Mouse (Mus musculus) stomach, embryonic 16.5 days (tissue): Measurements from ENCODE around the gene Slc30a7. TPM values are rescaled to one million over a fixed set of nuclear protein-coding genes. Genes with fewer than 3 reads are reported as not detected.

Experiments used
- ATAC-seq: fragments of 200-750 bp; cut with Nextera tagmentation; 2 replicates; pipeline ENCODE4 v1.8.0; 2017; ENCODE audit warnings: moderate number of reproducible peaks, moderate TSS enrichment; ENCODE audit not compliant: insufficient read depth, low FRiP score
- H3K27ac ChIP-seq: fragments of 300-500 bp; sonication (generic); 2 replicates; pipeline ENCODE4 v1.5.1; 2014; ENCODE audit warnings: low read length
- H3K27me3 ChIP-seq: fragments of 300-500 bp; sonication (generic); 2 replicates; pipeline ENCODE4 v1.6.1; 2014; ENCODE audit warnings: low read length, control low read depth, mixed read lengths; ENCODE audit not compliant: control insufficient read depth, insufficient read depth
- H3K36me3 ChIP-seq: fragments of 300-500 bp; sonication (generic); 2 replicates; pipeline ENCODE4 v1.6.1; 2014; ENCODE audit warnings: low read length; ENCODE audit not compliant: control insufficient read depth, insufficient read depth
- H3K4me1 ChIP-seq: fragments of 300-500 bp; sonication (generic); 2 replicates; pipeline ENCODE4 v1.6.1; 2014; ENCODE audit warnings: low read length, control low read depth, mixed read lengths; ENCODE audit not compliant: control insufficient read depth, insufficient read depth
- H3K4me2 ChIP-seq: fragments of 300-500 bp; sonication (generic); 2 replicates; pipeline ENCODE4 v1.6.1; 2014; ENCODE audit warnings: low read depth, low read length, mixed read lengths
- H3K4me3 ChIP-seq: fragments of 300-500 bp; sonication (generic); replicated peaks from 2 replicates; pipeline ENCODE4 v1.5.1; 2014; ENCODE audit warnings: mild to moderate bottlenecking, low read length
- H3K9ac ChIP-seq: fragments of 300-500 bp; sonication (generic); 2 replicates; pipeline ENCODE4 v1.6.1; 2014; ENCODE audit warnings: low read length
- H3K9me3 ChIP-seq: fragments of 300-500 bp; sonication (generic); replicated peaks from 2 replicates; pipeline ENCODE4 v1.6.1; 2016; ENCODE audit warnings: low read length, control low read depth; ENCODE audit not compliant: control insufficient read depth
- WGBS: fragments of 180-500 bp; shearing (Covaris S2); extraction: QIAGEN DNeasy Blood & Tissue Kit; methylation state at CpG from one replicate; pipeline ENCODE4 v1.1.7; 2014; 5-methylcytosine and 5-hydroxymethylcytosine counted together
- polyA plus RNA-seq: library from polyadenylated mRNA; unstranded; fragments of >200 nt; fragmentation: Nextera tagmentation; extraction: Ambion mirVana; gene quantifications from 2 replicates; pipeline ENCODE4 v1.2.1, GENCODE M21; 2015

Gene Slc30a7
- polyA plus RNA-seq, 1 experiment from 2014 or later, result 43.1 TPM

DNA sequence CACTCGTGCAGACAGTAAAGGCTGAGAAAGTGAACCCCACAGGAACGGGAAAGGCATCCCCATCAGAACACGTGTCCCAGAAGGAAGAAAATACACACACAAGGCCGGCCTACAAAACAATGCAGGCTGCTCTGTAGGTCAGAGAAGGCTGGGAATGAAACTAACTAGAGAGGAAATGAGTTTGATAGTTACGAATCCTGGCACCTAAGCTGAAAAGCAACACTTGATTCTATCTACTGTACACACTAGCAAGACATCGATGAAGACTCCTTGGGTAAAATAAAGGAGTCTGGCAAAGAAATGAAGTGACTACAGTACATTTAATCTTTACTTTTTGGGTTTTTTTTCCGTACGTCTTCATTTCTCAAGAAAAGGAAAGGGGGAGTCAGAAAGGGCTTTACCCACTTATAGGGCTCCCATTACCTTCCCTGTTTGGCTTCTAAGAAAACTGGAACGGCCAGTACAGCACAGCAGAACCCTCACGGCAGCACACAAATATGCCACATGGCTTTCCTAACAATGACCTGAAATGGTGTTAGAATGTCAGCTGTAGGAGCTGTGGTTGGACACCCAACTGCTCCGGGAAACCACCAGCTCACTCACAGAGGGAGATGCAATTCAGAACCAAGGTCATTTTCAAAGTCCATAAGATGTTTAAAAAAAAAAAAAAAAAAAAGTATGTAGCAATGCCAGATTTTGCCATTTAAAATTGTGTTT is 45.7 kb downstream of the Slc30a7 start:
- Histone ChIP-seq H3K27me3 (no peaks in the 10 kb centered on the region), H3K27ac (no peak overlapping the region), H3K36me3 (peaks cover 5% of the 10 kb centered on the region), H3K4me1 (no peaks in the 10 kb centered on the region), H3K9me3 (no peaks in the 10 kb centered on the region), H3K4me2 (no peak overlapping the region), H3K4me3 (no peak overlapping the region), H3K9ac (no peak overlapping the region)
- ATAC-seq, result no peak
- WGBS, result 84% methylated on average over 11 of the region's 11 CpGs

DNA sequence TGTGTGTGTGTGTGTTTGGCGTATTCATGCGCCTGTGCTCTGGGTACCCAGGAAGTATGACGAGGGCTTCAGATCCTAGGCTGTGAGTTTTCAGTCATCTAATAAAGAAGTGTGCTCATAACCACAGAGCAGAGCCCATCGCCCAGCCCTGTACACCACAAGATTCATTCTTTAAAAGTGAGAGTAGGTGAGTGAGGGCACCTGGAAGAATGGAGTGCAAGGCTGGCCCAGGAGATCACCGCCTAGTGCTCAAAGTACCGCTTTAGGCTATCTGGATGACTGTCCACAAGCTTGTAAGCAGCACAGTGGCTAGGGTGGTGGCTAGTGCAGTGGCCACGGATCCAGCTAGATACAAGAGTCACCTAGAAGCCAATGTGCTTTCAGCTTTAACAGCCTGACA is 50.0 kb downstream of the Slc30a7 start:
- Histone ChIP-seq H3K9ac (no peak overlapping the region), H3K4me3 (no peak overlapping the region), H3K27me3 (no peaks in the 10 kb centered on the region), H3K4me1 (no peaks in the 10 kb centered on the region), H3K36me3 (peaks cover 5% of the 10 kb centered on the region), H3K9me3 (no peaks in the 10 kb centered on the region), H3K27ac (no peak overlapping the region), H3K4me2 (no peak overlapping the region)
- 94% methylated on average over 7 of the region's 7 CpGs for WGBS
- ATAC-seq, result no peak

DNA sequence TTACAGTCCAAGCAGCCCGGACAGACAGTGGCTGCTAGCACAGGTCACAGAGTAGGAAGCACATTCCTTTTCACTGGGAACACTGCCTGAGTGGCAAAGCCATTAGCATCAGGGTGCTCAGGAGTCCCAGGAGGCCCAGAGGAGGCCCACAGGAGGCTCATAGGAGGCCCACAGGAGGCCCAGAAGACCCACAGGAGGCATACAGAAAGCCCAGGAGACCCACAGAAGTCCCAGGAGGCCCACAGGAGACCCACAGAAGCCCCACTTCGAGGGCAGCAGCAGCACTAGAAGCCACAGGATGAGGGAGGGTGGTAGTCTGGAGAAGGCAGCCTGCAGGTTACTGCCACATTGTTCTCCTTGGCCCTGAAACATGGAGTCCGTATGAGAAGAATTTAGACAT is 54.1 kb downstream of the Slc30a7 start:
- ATAC-seq, result no peak
- H3K4me1 ChIP-seq, result no peaks in the 10 kb centered on the region
- H3K4me2 ChIP-seq, result no peak overlapping the region
- H3K9ac ChIP-seq, result no peak overlapping the region
- H3K4me3 ChIP-seq, result no peak overlapping the region
- WGBS, result 75% methylated on average over 3 of the region's 3 CpGs
- H3K36me3 ChIP-seq, result no peaks in the 10 kb centered on the region
- no peaks in the 10 kb centered on the region for H3K9me3 ChIP-seq
- H3K27me3 ChIP-seq, result no peaks in the 10 kb centered on the region
- H3K27ac ChIP-seq, result no peak overlapping the region

DNA sequence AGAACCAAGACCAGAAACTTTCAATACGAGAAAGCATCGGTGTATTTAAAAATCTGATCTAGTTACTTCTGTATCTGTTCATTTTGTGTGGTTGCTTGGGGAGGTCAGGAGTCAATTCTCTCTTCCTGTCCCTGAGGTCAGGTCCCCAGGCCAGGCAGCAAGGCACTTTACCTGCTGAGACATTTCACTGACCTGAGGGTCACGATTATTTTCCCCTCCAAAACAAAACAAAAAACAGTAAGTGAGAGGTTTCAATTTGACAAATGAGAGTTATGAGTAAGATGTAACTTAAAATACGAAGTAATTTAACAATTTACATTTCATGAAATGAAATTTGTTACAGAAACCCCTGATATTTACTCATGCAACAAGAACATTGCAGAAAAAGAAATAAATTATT is 54.9 kb downstream of the Slc30a7 start:
- Histone ChIP-seq H3K4me2 (no peak overlapping the region), H3K4me3 (no peak overlapping the region), H3K27me3 (no peaks in the 10 kb centered on the region), H3K36me3 (no peaks in the 10 kb centered on the region), H3K4me1 (no peaks in the 10 kb centered on the region), H3K9ac (no peak overlapping the region), H3K27ac (no peak overlapping the region), H3K9me3 (no peaks in the 10 kb centered on the region)
- no peak for ATAC-seq
- WGBS, result 82% methylated on average over 4 of the region's 4 CpGs

DNA sequence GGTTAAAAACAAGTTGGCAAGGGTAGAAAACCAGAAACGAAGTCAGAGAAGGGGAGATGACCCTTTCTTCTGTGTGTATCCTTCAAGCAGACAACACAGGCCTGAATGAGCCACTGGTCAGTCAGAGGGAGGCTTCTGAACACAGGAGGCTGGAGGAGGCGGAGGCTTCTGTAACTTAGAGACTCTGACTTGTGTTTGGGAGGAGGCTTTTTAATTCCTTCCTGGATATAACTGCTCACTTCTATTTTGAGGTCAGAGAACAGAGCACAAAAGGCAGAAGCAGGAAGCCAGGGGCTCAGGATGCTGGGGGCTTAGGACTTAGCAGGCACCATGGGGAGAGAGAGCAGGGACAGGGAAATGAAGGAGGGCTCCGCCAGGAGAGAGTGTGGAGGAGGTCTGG is 56.0 kb downstream of the Slc30a7 start:
- WGBS, result 79% methylated on average over 3 of the region's 3 CpGs
- Histone ChIP-seq H3K9me3 (no peaks in the 10 kb centered on the region), H3K4me2 (no peak overlapping the region), H3K4me1 (no peaks in the 10 kb centered on the region), H3K4me3 (no peak overlapping the region), H3K27me3 (no peaks in the 10 kb centered on the region), H3K36me3 (peaks cover 3% of the 10 kb centered on the region; the same call in 1 of the 2 replicates), H3K9ac (no peak overlapping the region), H3K27ac (no peak overlapping the region)
- no peak for ATAC-seq

DNA sequence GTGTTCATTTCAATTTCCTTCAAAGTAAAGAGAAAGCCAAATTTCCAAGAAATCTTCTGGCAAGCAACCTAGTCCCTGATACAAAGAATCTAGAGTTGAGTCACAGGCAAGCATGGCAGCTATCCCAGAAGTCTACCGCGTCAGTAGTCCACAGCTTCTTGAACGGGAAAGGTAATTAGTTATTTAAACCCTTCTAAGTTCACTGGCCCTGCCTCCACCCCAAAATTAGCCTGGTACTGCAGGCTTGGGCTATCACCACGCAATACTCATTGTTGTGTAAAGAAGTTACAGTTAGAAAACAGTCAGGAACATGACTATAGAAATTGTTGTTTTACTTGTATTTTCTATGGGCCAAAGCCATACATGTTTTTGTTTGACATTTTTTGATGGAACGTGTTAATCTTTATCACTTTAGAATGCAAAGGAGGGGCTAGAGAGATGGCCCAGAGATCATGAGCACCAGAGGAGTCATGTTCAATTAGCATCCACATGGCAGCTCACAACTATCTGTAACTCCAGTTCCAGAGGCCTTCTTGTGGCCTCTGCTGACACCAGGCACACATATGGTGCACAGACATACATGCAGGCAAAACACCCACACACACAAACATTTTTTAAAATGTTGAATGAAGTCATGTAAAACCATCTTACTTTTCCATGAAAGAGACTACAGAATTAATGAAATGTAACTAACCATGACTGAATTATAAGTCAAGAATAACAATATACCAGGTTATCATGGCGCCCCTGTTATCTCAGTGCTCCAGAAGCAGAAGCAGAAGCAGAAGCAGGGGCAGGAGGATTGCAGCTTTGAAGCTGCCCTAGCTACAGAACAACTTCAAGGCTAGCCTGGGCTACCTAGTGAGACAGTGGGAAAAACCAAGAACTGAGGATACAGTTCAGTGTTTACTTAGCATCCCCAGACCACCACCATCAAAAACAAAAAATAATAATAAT is 57.0 kb downstream of the Slc30a7 start:
- Histone ChIP-seq H3K4me1 (no peaks in the 10 kb centered on the region), H3K9ac (no peak overlapping the region), H3K27ac (no peak overlapping the region), H3K27me3 (no peaks in the 10 kb centered on the region), H3K36me3 (peaks cover 4% of the 10 kb centered on the region; the same call in 1 of the 2 replicates), H3K9me3 (no peaks in the 10 kb centered on the region), H3K4me2 (no peak overlapping the region), H3K4me3 (no peak overlapping the region)
- ATAC-seq, result no peak
- 84% methylated on average over 6 of the region's 6 CpGs for WGBS

DNA sequence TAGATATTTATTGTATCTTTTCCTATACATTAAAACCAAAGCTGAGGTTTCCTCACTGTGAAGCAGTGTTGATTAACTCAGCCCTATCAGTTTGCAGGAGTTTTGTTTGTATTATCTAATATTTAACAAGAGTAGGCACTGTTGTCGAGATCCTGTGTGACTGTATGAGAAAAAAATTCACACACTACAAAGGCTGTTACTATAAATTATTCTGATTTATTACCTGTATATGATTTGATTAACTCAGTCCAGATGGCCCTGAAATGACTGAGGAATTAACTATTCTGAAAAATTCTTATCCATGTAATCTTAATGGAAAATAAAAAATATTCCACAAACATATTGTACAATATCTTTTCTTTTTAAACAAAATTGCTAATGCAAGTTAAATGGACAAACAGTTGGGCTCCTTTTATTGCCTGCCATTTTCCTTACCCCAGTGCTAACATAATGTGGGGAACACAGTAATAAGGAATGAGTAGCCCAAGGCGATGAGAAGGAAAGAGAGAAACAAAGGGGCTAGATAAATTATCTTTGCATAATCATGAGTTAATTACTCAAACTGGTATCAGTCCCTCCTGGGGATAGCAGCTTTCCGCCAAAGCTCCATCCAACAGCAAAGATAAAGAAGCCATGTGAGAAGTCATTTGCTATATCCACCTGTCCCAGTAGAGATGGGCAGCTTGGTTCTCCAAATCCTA is 57.8 kb downstream of the Slc30a7 start:
- no peaks in the 10 kb centered on the region for H3K27me3 ChIP-seq
- H3K9me3 ChIP-seq, result no peaks in the 10 kb centered on the region
- no peak overlapping the region for H3K4me2 ChIP-seq
- H3K9ac ChIP-seq, result no peak overlapping the region
- H3K4me3 ChIP-seq, result no peak overlapping the region
- H3K27ac ChIP-seq, result no peak overlapping the region
- no peak for ATAC-seq
- H3K4me1 ChIP-seq, result no peaks in the 10 kb centered on the region
- H3K36me3 ChIP-seq, result peaks cover 4% of the 10 kb centered on the region; the same call in 1 of the 2 replicates
- 67% methylated on average over 3 of the region's 3 CpGs for WGBS

DNA sequence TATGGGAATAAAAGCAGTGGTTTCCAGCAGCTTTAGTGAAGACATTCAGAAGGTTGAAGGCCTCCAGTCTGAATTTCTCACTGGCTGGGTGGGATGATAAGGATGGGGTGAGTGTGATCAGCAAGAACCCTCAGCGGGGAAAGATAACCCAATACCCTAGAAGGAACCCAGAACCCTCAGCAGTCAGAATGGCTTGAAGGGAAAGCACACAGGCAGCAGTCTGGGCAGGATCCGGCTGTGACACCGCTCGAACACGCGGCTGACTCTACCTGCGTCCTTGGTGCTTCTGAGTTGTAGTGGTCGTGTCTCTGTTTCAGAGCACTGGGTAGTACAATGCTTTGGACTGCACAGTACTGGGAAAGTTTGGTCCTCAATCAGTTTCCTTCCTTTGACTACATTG is 60.9 kb downstream of the Slc30a7 start:
- no peak overlapping the region for H3K4me2 ChIP-seq
- H3K9me3 ChIP-seq, result no peaks in the 10 kb centered on the region
- no peaks in the 10 kb centered on the region for H3K27me3 ChIP-seq
- peaks cover 4% of the 10 kb centered on the region; the same call in 1 of the 2 replicates for H3K36me3 ChIP-seq
- WGBS, result 92% methylated on average over 8 of the region's 8 CpGs
- no peak overlapping the region for H3K27ac ChIP-seq
- no peak overlapping the region for H3K4me3 ChIP-seq
- H3K9ac ChIP-seq, result no peak overlapping the region
- ATAC-seq, result no peak
- H3K4me1 ChIP-seq, result no peaks in the 10 kb centered on the region

DNA sequence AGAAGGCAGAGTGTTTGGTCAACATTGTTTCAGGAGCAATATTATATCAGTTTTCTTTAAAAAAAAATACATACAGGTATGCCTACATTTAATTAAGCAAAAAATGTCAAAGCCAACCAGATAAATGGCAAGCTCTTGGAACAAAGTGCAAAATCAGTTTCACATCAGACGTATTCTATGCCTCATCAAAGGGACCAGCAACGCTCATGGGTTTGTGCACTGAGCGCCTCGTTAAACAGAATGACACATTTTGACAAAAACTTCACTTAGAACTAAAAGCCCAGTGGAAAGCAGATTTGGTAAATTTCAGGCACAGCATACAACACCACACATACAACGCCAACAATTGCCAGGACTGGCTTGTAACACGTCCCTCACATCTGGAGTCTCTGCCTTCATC is 62.8 kb downstream of the Slc30a7 start:
- Histone ChIP-seq H3K4me3 (no peak overlapping the region), H3K27ac (no peak overlapping the region), H3K4me1 (no peaks in the 10 kb centered on the region), H3K4me2 (no peak overlapping the region), H3K9ac (no peak overlapping the region), H3K27me3 (no peaks in the 10 kb centered on the region), H3K9me3 (no peaks in the 10 kb centered on the region), H3K36me3 (peaks cover 4% of the 10 kb centered on the region; the same call in 1 of the 2 replicates)
- WGBS, result 92% methylated on average over 6 of the region's 6 CpGs
- no peak for ATAC-seq
